Mouse (Mus musculus) B cell, adult 2 months (primary cell): ENCODE data around the gene Mon2.

Experiments used
- DNase-seq, 2 experiments: peaks; one replicate each; pipeline ENCODE4 v3.0.0; 2022

Mon2 gene

DNA sequence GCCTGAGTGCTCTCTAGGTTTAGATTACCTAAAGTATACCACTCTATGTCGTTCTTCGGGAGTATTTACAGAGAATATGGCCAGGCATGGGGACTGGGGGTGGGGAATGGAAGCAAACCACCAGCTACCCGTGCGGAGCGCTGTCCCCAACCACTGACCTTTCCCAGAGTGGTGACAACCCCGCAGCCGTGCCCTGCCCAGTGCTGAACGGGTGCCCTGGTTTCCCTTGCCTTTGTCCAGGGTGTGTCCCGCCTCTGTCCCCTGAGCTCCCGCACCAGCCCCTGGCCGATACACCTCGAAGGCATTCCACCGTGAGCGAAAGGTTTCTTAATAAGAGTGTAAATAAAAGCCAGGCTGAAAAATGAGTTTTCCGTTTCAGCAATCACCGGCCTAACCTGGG lies 115.6 kb downstream of the Mon2 start:
- no peak for DNase-seq

DNA sequence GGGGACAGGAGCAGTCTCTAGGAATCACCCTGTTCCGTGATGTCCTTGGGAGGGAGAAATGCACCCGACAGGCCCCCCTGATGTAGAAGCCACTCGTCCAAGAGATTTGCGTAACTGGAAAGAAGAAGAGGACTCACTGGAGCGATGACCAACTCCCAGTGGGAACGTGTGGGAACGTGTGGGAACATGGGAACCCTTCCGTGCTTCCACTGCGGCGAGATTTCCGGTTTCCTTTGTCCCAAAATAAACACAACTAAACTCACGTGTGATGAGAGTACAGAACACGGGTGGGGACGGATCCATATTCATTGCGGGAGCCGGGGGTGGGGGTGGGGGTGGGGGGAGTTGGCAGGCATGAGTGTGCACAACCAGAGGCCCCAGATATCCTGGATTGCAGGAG lies 116.1 kb downstream of the Mon2 start:
- no peak for DNase-seq

DNA sequence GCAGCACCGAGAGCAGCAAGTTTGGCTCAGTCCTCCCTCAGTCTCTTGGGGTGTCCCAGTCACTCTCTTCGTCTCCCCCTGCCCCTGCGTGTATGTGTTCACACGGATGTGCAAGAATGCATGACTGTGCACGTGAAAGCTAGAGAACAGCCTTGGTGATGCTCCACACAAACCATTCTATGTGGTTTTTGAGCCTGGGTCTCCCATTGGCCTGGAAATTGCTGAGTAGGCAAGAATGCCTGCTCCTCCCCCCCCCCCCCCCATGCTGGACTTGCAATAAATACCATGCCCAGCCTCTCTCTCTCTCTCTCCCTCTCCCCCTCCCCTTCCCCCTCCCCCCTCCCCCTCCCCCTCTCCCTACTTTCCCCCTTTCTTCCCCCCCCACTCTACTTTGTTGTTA lies 117.6 kb downstream of the Mon2 start:
- DNase-seq: no peak

DNA sequence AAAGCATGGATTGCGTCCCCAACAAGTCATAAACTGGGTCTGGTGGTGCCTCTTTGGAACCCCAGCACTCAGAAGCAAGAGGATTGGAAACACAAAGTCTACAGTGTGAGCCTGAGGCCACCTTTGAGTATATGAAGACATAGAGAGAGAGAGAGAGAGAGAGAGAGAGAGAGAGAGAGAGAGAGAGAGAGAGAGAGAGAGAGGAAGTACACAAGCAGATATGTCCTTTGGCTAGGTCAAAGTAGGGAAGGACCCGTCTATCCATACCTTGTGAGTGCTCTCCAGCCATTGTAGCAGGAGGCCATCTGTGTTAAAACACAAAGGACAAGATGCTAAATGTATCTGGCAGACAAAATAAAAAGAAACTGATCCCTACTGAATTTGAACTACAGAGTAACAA lies 118.4 kb downstream of the Mon2 start:
- DNase-seq: no peak

DNA sequence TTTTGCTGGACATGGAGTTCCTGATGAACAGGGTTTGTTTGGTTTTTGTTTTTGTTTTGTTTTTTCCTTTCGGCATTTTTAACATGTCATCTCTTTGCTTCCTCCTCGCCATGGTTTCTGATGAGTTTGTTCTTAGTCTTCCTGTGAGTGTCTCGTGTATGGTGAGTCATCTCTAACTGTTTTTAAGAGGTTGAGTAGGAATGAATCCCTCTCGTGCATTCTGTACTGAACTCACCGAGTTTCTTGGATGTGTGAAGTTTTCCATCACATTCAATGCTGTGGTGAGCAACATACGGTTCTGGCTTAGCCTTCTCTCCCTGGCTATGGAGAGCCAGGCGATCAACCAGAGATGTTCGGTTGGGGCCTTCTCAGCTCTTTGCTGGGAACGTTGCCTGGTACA lies 122.7 kb downstream of the Mon2 start:
- no peak for DNase-seq

DNA sequence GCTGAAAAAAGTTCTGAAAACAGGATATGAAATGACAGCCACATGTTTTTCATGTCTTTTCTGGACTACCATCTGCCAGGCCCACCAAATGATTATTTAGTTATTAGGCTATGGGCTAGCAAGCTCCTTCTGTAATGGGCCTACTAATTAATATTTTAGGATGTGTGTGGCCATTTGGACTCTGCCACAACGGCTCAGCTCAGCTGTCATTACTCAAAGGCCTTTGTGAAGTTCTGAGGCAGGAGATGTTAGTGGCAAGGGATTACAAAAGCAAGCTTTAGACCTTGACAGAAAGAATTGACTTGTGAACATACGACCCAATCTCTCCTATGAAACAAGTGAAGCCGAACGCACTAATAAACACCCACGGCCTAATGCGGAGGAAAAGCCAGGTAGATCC lies 125.3 kb downstream of the Mon2 start:
- DNase-seq: no peak

DNA sequence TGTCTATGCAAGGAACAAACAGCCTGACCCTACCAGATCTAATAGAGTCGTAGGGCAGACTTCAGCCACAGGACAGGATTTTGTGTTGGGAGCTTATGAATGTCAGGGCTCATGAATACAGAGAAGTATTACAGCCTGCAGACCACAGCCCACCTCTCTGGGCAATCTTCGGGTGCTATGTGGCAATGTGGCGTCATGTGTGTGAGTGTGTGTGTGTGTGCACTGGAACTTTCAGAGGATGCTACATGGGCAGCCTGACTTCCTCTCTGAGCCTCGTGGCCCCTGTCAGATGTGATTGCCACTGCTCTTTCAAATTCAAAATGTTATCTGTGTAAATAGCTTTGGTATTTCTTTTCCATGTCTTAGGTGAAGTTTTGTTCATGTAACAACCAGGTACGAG lies 131.4 kb downstream of the Mon2 start:
- no peak for DNase-seq

DNA sequence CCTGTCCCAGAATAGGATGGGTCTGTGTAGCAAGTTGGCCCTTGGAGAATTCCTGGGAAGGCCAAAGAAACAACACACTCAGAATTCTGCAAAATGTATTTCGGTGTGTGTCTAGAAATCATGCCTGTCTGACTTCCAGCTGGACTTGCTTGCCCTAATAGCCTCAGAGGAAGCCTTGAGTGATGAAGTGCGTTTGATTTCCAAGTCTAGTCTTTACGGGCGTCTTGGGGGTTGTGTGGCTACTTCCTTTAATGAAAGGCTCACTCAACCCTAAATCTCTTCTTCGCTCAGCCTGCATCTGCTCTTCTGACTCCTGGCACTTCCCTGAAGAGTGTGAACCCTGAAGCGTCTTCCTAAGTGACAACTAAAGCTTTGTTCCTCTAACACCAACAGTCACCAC lies 132.5 kb downstream of the Mon2 start:
- DNase-seq: no peak

DNA sequence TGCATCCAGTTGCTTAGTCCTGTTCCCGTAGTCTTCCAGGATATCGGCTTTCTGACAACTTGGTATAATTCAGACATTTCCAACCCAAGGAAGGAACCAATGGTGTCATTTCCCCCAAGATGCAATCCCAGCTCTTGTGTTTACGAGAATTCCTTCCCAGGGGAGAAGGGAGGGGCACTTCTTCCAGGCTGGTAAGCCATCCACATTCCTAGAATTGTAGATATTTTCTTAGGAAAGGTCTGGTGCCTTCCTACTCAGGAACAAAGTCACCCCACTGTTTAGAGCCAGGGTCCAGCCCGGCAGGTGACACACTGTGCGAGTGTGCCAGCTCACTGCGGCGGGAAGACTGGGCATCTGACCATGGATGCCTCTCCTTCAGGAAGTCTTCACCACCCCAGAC lies 133.5 kb downstream of the Mon2 start:
- DNase-seq: no peak
